Mouse (Mus musculus) C2C12 (cell line): ENCODE measurements around the gene Cnot8. TPM values are rescaled to one million over a fixed set of nuclear protein-coding genes. Genes with fewer than 3 reads are reported as not detected.
"Not testable (repeated sequence)": the region's sequence is repeated elsewhere in the genome, so short reads cannot be mapped to it uniquely, and the experiment has no call there.

Experiments
- H3K27me3 ChIP-seq: one replicate; pipeline ENCODE4 v1.6.1; 2011; ENCODE audit not compliant: control insufficient read depth, insufficient read depth, insufficient read length
- H3K36me3 ChIP-seq: one replicate; pipeline ENCODE4 v1.6.1; 2011; ENCODE audit not compliant: control insufficient read depth, insufficient read depth
- H3K4me3 ChIP-seq: one replicate; pipeline ENCODE4 v1.5.1; 2011; ENCODE audit warnings: mild to moderate bottlenecking, control low read depth; ENCODE audit not compliant: poor library complexity, insufficient read depth, severe bottlenecking
- H3K79me2 ChIP-seq: one replicate; pipeline ENCODE4 v1.6.1; 2011; ENCODE audit not compliant: control insufficient read depth, insufficient read depth
- H3K79me3 ChIP-seq: one replicate; pipeline ENCODE4 v1.6.1; 2011; ENCODE audit warnings: low read depth, control low read depth
- H3ac ChIP-seq: one replicate; pipeline ENCODE3; 2011; ENCODE audit warnings: low read depth; ENCODE audit not compliant: control insufficient read depth, insufficient read length
- CEBPB ChIP-seq: IDR thresholded peaks from one replicate; pipeline ENCODE4 v1.6.1; 2011; ENCODE audit warnings: low read depth, mild to moderate bottlenecking, control low read depth, moderate library complexity
- CTCF ChIP-seq: IDR thresholded peaks from one replicate; pipeline ENCODE4 v1.5.1; 2011; ENCODE audit not compliant: control insufficient read depth, insufficient read depth, insufficient read length
- FOSL1 ChIP-seq: IDR thresholded peaks from one replicate; pipeline ENCODE4 v1.8.0; 2011; ENCODE audit warnings: mild to moderate bottlenecking, low read length; ENCODE audit not compliant: poor library complexity, insufficient read depth, severe bottlenecking
- MAX ChIP-seq: IDR thresholded peaks from one replicate; pipeline ENCODE4 v1.6.1; 2011; ENCODE audit warnings: mild to moderate bottlenecking, control low read depth
- MYOD1 ChIP-seq: IDR thresholded peaks from one replicate; pipeline ENCODE4 v1.6.1; 2011; ENCODE audit warnings: low read depth; ENCODE audit not compliant: control insufficient read depth, insufficient read length
- MYOG ChIP-seq: IDR thresholded peaks from one replicate; pipeline ENCODE4 v1.6.1; 2011; ENCODE audit not compliant: control insufficient read depth, insufficient read length; ENCODE audit errors: extremely low read depth
- USF1 ChIP-seq: IDR thresholded peaks from one replicate; pipeline ENCODE4 v1.6.1; 2011; ENCODE audit warnings: low read depth, mild to moderate bottlenecking, control low read depth, moderate library complexity
- long read RNA-seq, 2 experiments: library from polyadenylated mRNA; unstranded; transcript quantifications; one replicate each; pipeline ENCODE4 v2.0.0; 2019 to 2020
- polyA plus RNA-seq: library from polyadenylated mRNA; unstranded; fragments of >200 nt; fragmentation: generic; extraction: Trizol; gene quantifications from one replicate; pipeline ENCODE4 v1.2.1, GENCODE M21; 2012; ENCODE audit warnings: missing spikeins

The Cnot8 gene
- polyA plus RNA-seq = 44.6 TPM
- long read RNA-seq, experiment 1, transcript Cnot8-202 (7 exons, 2,099 nt) = minor isoform, 7 of 125 reads
- long read RNA-seq, experiment 1, transcript Cnot8-201 (7 exons, 2,035 nt) = major isoform, 93 of 125 reads
- long read RNA-seq, experiment 1, partial matches to known transcripts = 21 of 125 reads
- long read RNA-seq, experiment 1, other reads (novel, unspliced or antisense) = 4 of 125 reads
- long read RNA-seq, experiment 2, transcript Cnot8-201 (7 exons, 2,035 nt) = major isoform, 300 of 345 reads
- long read RNA-seq, experiment 2, transcript Cnot8-202 (7 exons, 2,099 nt) = minor isoform, 6 of 345 reads
- long read RNA-seq, experiment 2, partial matches to known transcripts = 11 of 345 reads
- long read RNA-seq, experiment 2, other reads (novel, unspliced or antisense) = 28 of 345 reads

- TF ChIP-seq FOSL1 (no peak), MAX (peak; percentile 26)
- Histone ChIP-seq H3K27me3 (no peaks in the 10 kb centered on the region), H3K36me3 (peaks cover 7% of the 10 kb centered on the region), H3K4me3 (peak within 1 kb of the TSS; percentile 89), H3ac (peak within 1 kb of the TSS; percentile 90), H3K79me2 (peaks cover 46% of the 10 kb centered on the region), H3K79me3 (peaks cover 38% of the 10 kb centered on the region)
Measured at GRCm38 (mm10) chr11:58103697-58104306, at the start of gene Cnot8. Cnot8 (plus strand) TSS chr11:58104153.

GRCm38 (mm10) chr11:58057455-58057854 lies 46.5 kb upstream of the Cnot8 start:
- Histone ChIP-seq H3K27me3 (no peaks in the 10 kb centered on the region), H3K36me3 (peaks cover 77% of the 10 kb centered on the region), H3K79me3 (no peaks in the 10 kb centered on the region), H3K79me2 (no peaks in the 10 kb centered on the region), H3ac (no peak overlapping the region), H3K4me3 (no peak overlapping the region)
- TF ChIP-seq CTCF (peak; percentile 53), MYOG (no peak)

- H3K79me3 ChIP-seq, H3K4me3 ChIP-seq, H3ac ChIP-seq, H3K79me2 ChIP-seq, H3K27me3 ChIP-seq: not testable (repeated sequence)
- peaks cover 58% of the 10 kb centered on the region for H3K36me3 ChIP-seq
Measured at GRCm38 (mm10) chr11:58059752-58060151, 44.2 kb upstream of the Cnot8 start.

- H3K36me3 ChIP-seq = peaks cover 43% of the 10 kb centered on the region
Measured at GRCm38 (mm10) chr11:58061218-58061617, 42.7 kb upstream of the Cnot8 start.

GRCm38 (mm10) chr11:58062586-58062985 lies 41.4 kb upstream of the Cnot8 start:
- no peak overlapping the region for H3ac ChIP-seq
- peaks cover 31% of the 10 kb centered on the region for H3K36me3 ChIP-seq
- H3K79me3 ChIP-seq = no peaks in the 10 kb centered on the region
- H3K27me3 ChIP-seq = no peaks in the 10 kb centered on the region
- TF ChIP-seq USF1 = no peak
- no peak for TF ChIP-seq CTCF
- no peak for TF ChIP-seq MAX
- no peak for TF ChIP-seq FOSL1
- no peak for TF ChIP-seq MYOG
- no peaks in the 10 kb centered on the region for H3K79me2 ChIP-seq
- H3K4me3 ChIP-seq = no peak overlapping the region

More at GRCm38 (mm10) chr11:58061218-58061617, 42.7 kb upstream of the Cnot8 start:
- not testable (repeated sequence) for H3ac ChIP-seq, H3K27me3 ChIP-seq, H3K79me3 ChIP-seq, H3K79me2 ChIP-seq, H3K4me3 ChIP-seq

GRCm38 (mm10) chr11:58065025-58065424 lies 38.9 kb upstream of the Cnot8 start:
- TF ChIP-seq CEBPB (no peak), MAX (no peak), MYOG (no peak), FOSL1 (no peak), CTCF (no peak), USF1 (no peak), MYOD1 (no peak)
- Histone ChIP-seq H3K79me3 (no peaks in the 10 kb centered on the region), H3K27me3 (no peaks in the 10 kb centered on the region), H3K36me3 (peaks cover 12% of the 10 kb centered on the region), H3K79me2 (no peaks in the 10 kb centered on the region), H3K4me3 (no peak overlapping the region), H3ac (no peak overlapping the region)
